Mouse (Mus musculus) adrenal gland, postnatal 4 days (tissue): Measurements from ENCODE around the gene Mcm5. TPM values are rescaled to one million over a fixed set of nuclear protein-coding genes. Genes with fewer than 3 reads are reported as not detected.

Source experiments
- DNase-seq, 2 experiments: peaks; one replicate each; pipeline ENCODE4 v3.0.0; 2021 to 2022; ENCODE audit warnings: low spot score in 2 of 2, mixed read lengths in 2 of 2
- total RNA-seq, 2 experiments: library from RNA; stranded (reverse); gene quantifications; 2 replicates each; pipeline ENCODE4 v1.2.3; 2021

Gene Mcm5
- total RNA-seq, 2 experiments from 2014 or later, result 49.7 to 62.0 TPM

GRCm38 (mm10) chr8:75157471-75158230 lies 48.3 kb downstream of the Mcm5 start:
- no peak for DNase-seq

GRCm38 (mm10) chr8:75169363-75169762 lies 60.0 kb downstream of the Mcm5 start:
- DNase-seq, result no peak

- DNase-seq, result no peak
These were observed 62.8 kb downstream of the Mcm5 start for GRCm38 (mm10) chr8:75172009-75172685.

Other genes starting within 250 kb of the Mcm5 start
- gene Isx, start 236.4 kb upstream of the Mcm5 start, total RNA-seq, result under 1 TPM; 0.28 to 0.36 TPM
- gene Hmgxb4, start 116.2 kb upstream of the Mcm5 start, total RNA-seq, result 10 to 100 TPM; 31.6 to 39.7 TPM
- 10 to 100 TPM; 26.1 to 31.0 TPM for gene Tom1, start 75.9 kb upstream of the Mcm5 start, total RNA-seq
- gene Hmox1, start 15.9 kb upstream of the Mcm5 start, total RNA-seq, result 10 to 100 TPM; 37.8 to 41.5 TPM
- 1 to 10 TPM; 3.1 to 3.4 TPM for gene Rasd2, start 104.4 kb downstream of the Mcm5 start, total RNA-seq